Mouse (Mus musculus) hindlimb bud, embryonic 11.5 days (tissue): Measurements from ENCODE around the gene E330021D16Rik.

ENCODE experiments used
- DNase-seq: peaks from one replicate; pipeline ENCODE4 v3.0.0-alpha.2; 2012; ENCODE audit warnings: low read depth, low spot score; ENCODE audit errors: extremely low spot score

Gene E330021D16Rik

GRCm38 (mm10) chr6:136422084-136422853 is 6.9 kb upstream of the E330021D16Rik start:
- peak; percentile 39 for DNase-seq

- DNase-seq, result no peak
These were observed 5.7 kb upstream of the E330021D16Rik start for GRCm38 (mm10) chr6:136421059-136421458.

- DNase-seq, result no peak
These were observed 3.8 kb upstream of the E330021D16Rik start for GRCm38 (mm10) chr6:136418889-136419835.

GRCm38 (mm10) chr6:136418333-136418848 is 3.0 kb upstream of the E330021D16Rik start:
- no peak for DNase-seq

- DNase-seq, result no peak
These were observed 2.5 kb upstream of the E330021D16Rik start for GRCm38 (mm10) chr6:136417864-136418263.

GRCm38 (mm10) chr6:136413856-136414362 is 1.5 kb downstream of the E330021D16Rik start:
- DNase-seq, result no peak

- no peak for DNase-seq
These were observed 7.7 kb downstream of the E330021D16Rik start for GRCm38 (mm10) chr6:136407608-136408192.

- DNase-seq, result no peak
These were observed 18.5 kb downstream of the E330021D16Rik start for GRCm38 (mm10) chr6:136396860-136397259.

- no peak for DNase-seq
These were observed 25.1 kb downstream of the E330021D16Rik start for GRCm38 (mm10) chr6:136390262-136390661.

GRCm38 (mm10) chr6:136385287-136385686 is 30.1 kb downstream of the E330021D16Rik start:
- no peak for DNase-seq

GRCm38 (mm10) chr6:136383218-136383617 is 32.2 kb downstream of the E330021D16Rik start:
- DNase-seq, result no peak

- DNase-seq, result no peak
These were observed 39.3 kb downstream of the E330021D16Rik start for GRCm38 (mm10) chr6:136376097-136376496.

GRCm38 (mm10) chr6:136364430-136365098 is 50.8 kb downstream of the E330021D16Rik start:
- no peak for DNase-seq

- no peak for DNase-seq
These were observed 51.4 kb downstream of the E330021D16Rik start for GRCm38 (mm10) chr6:136364008-136364407.

- no peak for DNase-seq
These were observed 52.1 kb downstream of the E330021D16Rik start for GRCm38 (mm10) chr6:136363313-136363712.

- no peak for DNase-seq
These were observed 56.9 kb downstream of the E330021D16Rik start for GRCm38 (mm10) chr6:136358471-136358870.

GRCm38 (mm10) chr6:136353399-136354184 is 61.8 kb downstream of the E330021D16Rik start:
- DNase-seq, result peak; percentile 79
